Mouse (Mus musculus): Measurements from ENCODE around the gene Pik3r6.

Gene Pik3r6

DNA sequence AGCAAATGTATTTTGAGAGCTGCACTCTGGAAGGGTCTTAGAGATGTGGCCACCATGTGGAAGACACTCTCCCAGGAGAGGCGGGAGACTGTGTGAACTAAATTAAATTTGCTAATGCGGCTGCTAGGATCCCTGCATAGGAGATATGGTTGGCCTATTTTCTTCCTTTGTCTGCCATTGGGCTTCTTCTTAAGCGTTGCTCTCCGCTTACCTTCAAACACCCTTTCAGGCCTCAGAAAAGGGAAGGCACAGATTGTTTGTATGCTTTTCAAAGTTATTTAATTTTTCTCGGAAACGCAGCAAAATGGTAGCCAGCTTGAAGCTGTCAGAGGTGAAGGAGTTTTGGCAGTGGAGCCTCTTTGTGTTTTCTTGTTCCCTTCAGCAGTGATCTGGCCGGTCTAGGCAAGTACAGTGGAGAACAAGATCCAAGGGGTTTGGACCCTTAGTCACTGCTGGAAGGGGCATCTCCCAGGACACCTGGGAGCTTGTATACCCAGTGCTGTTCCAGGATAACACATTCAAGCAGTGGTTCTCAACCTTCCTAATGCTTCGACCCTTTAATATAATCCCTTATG, 81.2 kb downstream of the Pik3r6 start:
- no peak for DNase-seq (ENCODE audit: low spot score)

GRCm38 (mm10) chr11:68585890-68586289, 83.1 kb downstream of the Pik3r6 start:
- DNase-seq (ENCODE audit: low spot score), result peak; percentile 33

DNA sequence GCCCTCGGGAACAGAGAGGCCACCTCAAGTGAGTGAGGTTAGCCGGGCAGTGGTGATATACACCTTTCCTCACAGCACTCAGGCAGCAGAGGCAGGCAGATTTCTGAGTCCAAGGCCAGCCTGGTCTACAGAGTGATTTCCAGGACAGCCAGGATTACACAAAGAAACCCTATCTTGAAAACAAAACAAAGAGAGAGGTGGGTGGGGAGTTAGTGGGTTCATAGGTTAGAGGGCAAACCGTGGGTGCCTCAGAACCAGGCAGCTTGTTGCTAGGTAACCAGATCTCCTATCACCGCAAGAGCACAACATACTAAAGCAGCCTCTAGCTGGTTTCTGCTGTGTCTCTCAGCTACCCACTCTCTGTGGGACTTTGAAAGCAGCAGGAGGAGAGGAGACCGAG, 83.9 kb downstream of the Pik3r6 start, which contains the start of gene Ccdc42:
TSS of gene Ccdc42 (plus strand) at position 301 of the 400 bp plus-strand sequence.
- peak; percentile 54 for DNase-seq (ENCODE audit: low spot score)

GRCm38 (mm10) chr11:68589055-68589809, 86.4 kb downstream of the Pik3r6 start:
- peak; percentile 47 for DNase-seq (ENCODE audit: low spot score)

GRCm38 (mm10) chr11:68591708-68592107, 88.9 kb downstream of the Pik3r6 start:
- DNase-seq (ENCODE audit: low spot score), result peak; percentile 81

DNA sequence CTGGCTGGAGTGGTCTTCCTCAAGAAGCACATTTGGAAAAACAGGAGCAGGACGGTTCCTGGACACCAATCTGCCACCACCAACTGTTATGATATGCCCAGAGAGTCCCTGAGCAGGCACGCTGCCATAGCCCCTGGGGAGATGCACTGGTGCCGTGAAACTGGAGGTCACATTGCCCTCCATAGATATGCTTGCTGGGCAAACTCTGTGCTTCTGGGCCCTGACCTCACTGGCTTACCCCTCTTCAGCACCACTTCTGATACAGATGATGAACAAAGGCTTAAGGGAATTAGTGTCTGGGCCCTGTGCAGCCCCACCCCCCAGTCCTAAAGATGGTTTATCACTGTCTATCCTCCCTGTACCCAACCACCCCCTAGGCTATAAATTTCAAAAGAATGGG, 90.4 kb downstream of the Pik3r6 start:
- DNase-seq (ENCODE audit: low spot score), result peak; percentile 56

DNA sequence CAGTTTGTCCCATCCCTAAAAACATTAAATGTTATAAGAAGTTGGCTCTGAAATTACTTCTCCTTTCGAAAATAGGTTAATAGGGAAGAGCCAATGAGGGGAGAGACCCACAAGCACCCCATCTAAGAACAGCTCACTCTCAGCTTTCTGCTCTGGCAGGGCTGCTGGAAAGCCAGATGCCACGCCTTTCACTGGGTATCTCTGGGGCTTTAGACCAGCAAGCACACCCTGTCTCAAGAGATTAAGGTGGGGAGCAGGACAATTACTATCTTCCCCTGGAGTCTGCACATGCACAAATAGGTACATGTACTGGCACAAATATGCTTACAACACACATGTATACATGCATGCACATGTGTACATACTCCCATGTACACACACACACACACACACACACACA, 95.1 kb downstream of the Pik3r6 start:
- no peak for DNase-seq (ENCODE audit: low spot score)

DNA sequence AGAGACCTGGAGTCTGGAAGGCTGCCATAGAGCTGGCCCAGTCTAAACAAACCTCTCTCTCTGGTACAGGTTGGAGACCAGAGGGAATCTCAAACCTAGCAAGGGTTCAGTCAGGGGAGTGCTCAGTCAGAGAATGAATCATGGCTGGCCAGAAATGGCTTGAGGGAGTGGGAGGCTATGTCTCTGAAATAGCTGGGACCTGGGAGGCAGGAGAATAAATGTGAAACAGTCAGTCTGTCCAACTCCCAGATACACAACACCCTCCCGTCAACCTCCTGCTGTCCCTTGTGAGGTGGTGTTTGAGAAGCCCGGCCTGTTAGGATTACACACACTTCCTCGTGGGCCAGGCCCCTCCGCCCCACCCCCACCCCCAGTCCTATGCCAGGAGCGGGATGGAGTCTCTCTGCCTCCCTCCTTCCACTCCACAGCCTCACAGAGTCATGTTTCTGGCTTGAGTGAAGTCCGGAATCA, 97.8 kb downstream of the Pik3r6 start:
- peak; percentile 37 for DNase-seq (ENCODE audit: low spot score)

GRCm38 (mm10) chr11:68601486-68601991, 98.7 kb downstream of the Pik3r6 start:
- DNase-seq (ENCODE audit: low spot score), result no peak

All from yolk sac, embryonic 10.5 days (tissue).